Mouse (Mus musculus) heart, embryonic 11.5 days (tissue): ENCODE measurements around the gene Pbld2. TPM values are rescaled to one million over a fixed set of nuclear protein-coding genes. Genes with fewer than 3 reads are reported as not detected.

Experiments used
- ATAC-seq: fragments of 200-750 bp; cut with Nextera tagmentation; replicated peaks from 2 replicates; pipeline ENCODE4 v1.8.0; 2017; ENCODE audit warnings: moderate library complexity; ENCODE audit not compliant: insufficient number of reproducible peaks, low FRiP score, low TSS enrichment
- H3K27ac ChIP-seq: fragments of 300-500 bp; sonication (generic); 2 replicates; pipeline ENCODE4 v1.5.1; 2014; ENCODE audit warnings: mild to moderate bottlenecking, low read depth, low read length
- H3K27me3 ChIP-seq: fragments of 300-500 bp; sonication (generic); 2 replicates; pipeline ENCODE4 v1.6.1; 2014; ENCODE audit warnings: mild to moderate bottlenecking, low read length, mixed read lengths; ENCODE audit not compliant: control insufficient read depth, insufficient read depth
- H3K36me3 ChIP-seq: fragments of 300-500 bp; sonication (generic); 2 replicates; pipeline ENCODE4 v1.6.1; 2014; ENCODE audit warnings: mild to moderate bottlenecking, low read length, moderate library complexity, mixed read lengths; ENCODE audit not compliant: control insufficient read depth, insufficient read depth
- H3K4me1 ChIP-seq: fragments of 300-500 bp; sonication (generic); 2 replicates; pipeline ENCODE4 v1.6.1; 2014; ENCODE audit warnings: low read length; ENCODE audit not compliant: control insufficient read depth, insufficient read depth
- H3K4me2 ChIP-seq: fragments of 300-500 bp; sonication (generic); 2 replicates; pipeline ENCODE4 v1.6.1; 2014; ENCODE audit warnings: mild to moderate bottlenecking, moderate library complexity
- H3K4me3 ChIP-seq: fragments of 300-500 bp; sonication (generic); 2 replicates; pipeline ENCODE4 v1.5.1; 2014; ENCODE audit warnings: low read depth, low read length
- H3K9ac ChIP-seq: fragments of 300-500 bp; sonication (generic); 2 replicates; pipeline ENCODE4 v1.6.1; 2014; ENCODE audit warnings: mild to moderate bottlenecking, low read depth, low read length, moderate library complexity
- H3K9me3 ChIP-seq: fragments of 300-500 bp; sonication (generic); replicated peaks from 2 replicates; pipeline ENCODE4 v1.6.1; 2016; ENCODE audit warnings: low read length; ENCODE audit not compliant: control insufficient read depth
- WGBS: fragments of 180-500 bp; shearing (Covaris S2); extraction: QIAGEN DNeasy Blood & Tissue Kit; methylation state at CpG from one replicate; pipeline ENCODE4 v1.1.7; 2014; ENCODE audit not compliant: insufficient replicate concordance; 5-methylcytosine and 5-hydroxymethylcytosine counted together
- polyA plus RNA-seq: library from polyadenylated mRNA; unstranded; fragments of >200 nt; fragmentation: Nextera tagmentation; extraction: Ambion mirVana; gene quantifications from 2 replicates; pipeline ENCODE4 v1.2.1, GENCODE M21; 2014

Pbld2 gene
- polyA plus RNA-seq, 1 experiment from 2014 or later = 0.67 TPM

DNA sequence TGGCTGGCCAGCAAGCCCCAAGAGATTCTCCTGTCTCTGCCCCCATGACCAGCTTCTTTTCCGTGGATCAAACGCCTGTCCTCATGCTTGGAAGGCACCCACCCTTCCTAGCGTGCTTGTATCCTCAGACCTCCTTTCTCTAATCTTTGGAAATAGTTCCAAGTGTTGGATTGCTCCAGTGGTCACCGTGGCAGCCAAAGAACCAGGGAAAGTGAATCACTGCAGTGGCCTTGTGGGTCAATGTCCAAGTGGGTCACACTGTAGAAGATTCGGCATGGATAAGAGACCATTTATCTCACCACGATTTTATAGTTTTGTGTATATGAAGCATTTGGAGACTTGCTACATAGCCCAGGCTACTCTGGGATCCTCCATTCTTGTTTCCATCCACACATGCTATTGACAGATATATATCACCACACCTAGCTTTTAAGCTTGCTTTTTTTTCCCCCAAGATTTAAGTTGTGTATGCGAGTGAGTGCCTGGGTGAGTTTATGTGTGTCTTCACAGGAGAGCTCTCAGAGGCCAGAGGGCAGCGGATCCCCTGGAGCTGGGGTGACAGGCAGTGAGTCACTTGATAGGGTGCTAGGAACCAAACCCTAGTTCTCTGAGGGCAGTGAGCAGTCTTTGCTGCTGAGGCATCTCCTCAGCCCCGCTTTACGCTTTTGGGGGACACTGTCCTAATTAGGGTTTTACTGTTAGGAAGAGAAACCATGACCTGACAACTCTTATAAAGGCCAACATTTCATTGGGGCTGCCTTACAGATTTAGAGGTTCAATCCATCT is 3.5 kb downstream of the Pbld2 start:
- no peak overlapping the region for H3K4me3 ChIP-seq
- no peak overlapping the region for H3K9ac ChIP-seq
- H3K36me3 ChIP-seq = no peaks in the 10 kb centered on the region
- H3K4me2 ChIP-seq = no peak overlapping the region
- ATAC-seq = no peak
- H3K27me3 ChIP-seq = no peaks in the 10 kb centered on the region
- 89% methylated on average over 10 of the region's 10 CpGs for WGBS
- no peak overlapping the region for H3K27ac ChIP-seq
- no peaks in the 10 kb centered on the region for H3K9me3 ChIP-seq
- no peaks in the 10 kb centered on the region for H3K4me1 ChIP-seq

DNA sequence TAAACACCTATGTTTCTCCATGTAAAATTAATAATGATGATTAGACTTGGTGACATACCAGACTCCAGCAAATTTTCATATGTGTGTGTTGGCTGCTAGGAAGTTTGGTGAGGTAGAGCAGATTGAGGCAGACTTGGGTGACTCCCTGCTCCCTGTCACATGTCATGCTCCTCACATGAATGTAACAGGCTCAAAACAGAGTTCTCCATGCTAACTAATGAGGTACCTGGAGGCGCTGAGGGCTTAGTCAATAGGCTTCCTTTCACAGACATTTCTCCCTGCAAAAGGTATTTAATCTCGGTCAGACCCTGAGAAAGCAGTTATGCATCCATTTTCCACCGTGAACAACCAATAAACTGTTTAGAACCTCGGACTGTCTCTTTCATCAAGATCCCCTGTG is 4.3 kb downstream of the Pbld2 start:
- WGBS = 75% methylated on average over 4 of the region's 4 CpGs
- ATAC-seq = no peak
- H3K27ac ChIP-seq = no peak overlapping the region
- H3K4me1 ChIP-seq = no peaks in the 10 kb centered on the region
- H3K27me3 ChIP-seq = no peaks in the 10 kb centered on the region
- H3K4me3 ChIP-seq = no peak overlapping the region
- no peak overlapping the region for H3K4me2 ChIP-seq
- H3K9ac ChIP-seq = no peak overlapping the region
- no peaks in the 10 kb centered on the region for H3K9me3 ChIP-seq
- no peaks in the 10 kb centered on the region for H3K36me3 ChIP-seq

DNA sequence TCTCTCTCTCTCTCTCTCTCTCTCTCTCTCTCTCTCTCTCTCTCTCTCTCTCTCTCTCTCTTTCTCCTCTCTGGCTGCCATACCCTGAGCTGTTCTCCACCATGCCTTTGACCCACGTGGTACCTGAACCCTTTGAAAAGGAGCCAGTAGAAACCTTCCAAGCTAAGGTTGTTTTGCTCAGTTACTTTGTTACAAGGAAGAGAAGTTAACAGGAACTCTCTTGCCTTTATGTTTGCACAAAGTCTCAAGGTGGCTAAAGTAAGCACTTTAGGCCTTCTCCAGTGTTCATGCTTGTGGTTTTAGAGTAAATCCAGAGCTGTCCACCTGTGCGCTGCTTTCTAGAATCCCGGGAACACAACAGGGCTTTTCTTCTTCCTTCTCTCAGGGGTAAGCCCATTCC is 8.2 kb downstream of the Pbld2 start:
- WGBS = 78% methylated on average over 3 of the region's 3 CpGs
- Histone ChIP-seq H3K9ac (no peak overlapping the region), H3K27me3 (no peaks in the 10 kb centered on the region), H3K4me3 (no peak overlapping the region), H3K27ac (no peak overlapping the region), H3K4me1 (no peaks in the 10 kb centered on the region), H3K4me2 (no peak overlapping the region), H3K36me3 (no peaks in the 10 kb centered on the region), H3K9me3 (no peaks in the 10 kb centered on the region)
- ATAC-seq = no peak

DNA sequence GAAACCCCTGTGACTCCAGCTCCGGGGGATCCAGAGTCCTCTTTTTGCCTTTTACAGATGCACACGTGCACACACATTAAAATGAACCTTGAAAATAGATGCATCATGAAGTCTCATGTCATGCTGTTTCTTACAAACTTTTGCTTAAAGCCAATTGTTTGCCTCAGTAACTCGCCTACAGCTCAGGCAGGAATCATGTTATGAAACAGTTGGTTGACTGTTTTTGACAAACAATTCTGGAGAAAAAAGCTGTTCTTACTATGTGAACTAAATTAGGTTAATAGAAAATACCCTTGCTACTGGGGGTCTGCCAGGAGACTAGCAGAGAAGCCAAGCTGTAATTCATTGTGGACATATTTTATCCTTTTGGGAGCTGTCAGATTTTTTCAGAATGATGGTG is 8.8 kb downstream of the Pbld2 start:
- no peaks in the 10 kb centered on the region for H3K27me3 ChIP-seq
- 57% methylated on average over 3 of the region's 3 CpGs for WGBS

DNA sequence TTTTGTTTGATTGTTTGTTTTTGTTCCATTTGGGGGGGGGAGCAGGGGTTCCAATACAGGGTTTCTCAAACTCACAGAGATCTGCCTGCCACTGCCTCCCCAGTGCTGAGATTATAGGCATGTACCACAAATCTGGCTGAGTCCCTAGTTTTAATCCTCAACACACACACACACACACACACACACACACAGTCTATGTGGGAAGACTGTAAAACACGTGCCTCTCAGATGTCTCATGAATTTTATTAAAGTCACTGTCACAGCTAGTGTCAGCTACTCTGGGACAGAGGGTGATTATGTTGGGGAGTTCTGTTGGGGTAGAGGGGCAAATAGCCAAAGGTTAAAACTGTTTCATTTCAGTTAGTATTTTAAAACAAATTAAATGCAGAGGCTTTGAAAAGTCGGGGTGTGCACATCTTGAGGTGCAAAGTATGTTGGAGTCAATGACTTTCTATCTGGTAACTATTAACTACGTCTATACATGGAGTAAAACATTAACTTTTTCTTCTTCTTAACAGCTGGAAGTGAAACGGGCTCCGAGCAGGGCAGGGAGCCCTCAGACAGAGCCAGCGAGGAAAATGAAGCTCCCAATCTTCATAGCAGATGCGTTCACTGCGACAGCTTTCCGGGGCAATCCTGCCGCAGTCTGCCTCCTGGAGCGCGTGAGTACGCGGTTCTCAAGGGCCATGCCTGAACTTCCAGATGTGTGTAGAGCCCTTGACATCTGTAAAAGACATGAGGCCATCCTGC is 14.6 kb downstream of the Pbld2 start:
- no peak overlapping the region for H3K4me2 ChIP-seq
- H3K27ac ChIP-seq = no peak overlapping the region
- no peak overlapping the region for H3K4me3 ChIP-seq
- H3K27me3 ChIP-seq = no peaks in the 10 kb centered on the region
- no peaks in the 10 kb centered on the region for H3K4me1 ChIP-seq
- H3K9ac ChIP-seq = no peak overlapping the region
- H3K9me3 ChIP-seq = no peaks in the 10 kb centered on the region
- 74% methylated on average over 14 of the region's 14 CpGs for WGBS
- H3K36me3 ChIP-seq = no peaks in the 10 kb centered on the region
- no peak for ATAC-seq

More for the DNA sequence above, 8.8 kb downstream of the Pbld2 start:
- Histone ChIP-seq H3K4me1 (no peaks in the 10 kb centered on the region), H3K36me3 (no peaks in the 10 kb centered on the region), H3K9ac (no peak overlapping the region), H3K4me3 (no peak overlapping the region), H3K9me3 (no peaks in the 10 kb centered on the region), H3K4me2 (no peak overlapping the region), H3K27ac (no peak overlapping the region)
- ATAC-seq = no peak

DNA sequence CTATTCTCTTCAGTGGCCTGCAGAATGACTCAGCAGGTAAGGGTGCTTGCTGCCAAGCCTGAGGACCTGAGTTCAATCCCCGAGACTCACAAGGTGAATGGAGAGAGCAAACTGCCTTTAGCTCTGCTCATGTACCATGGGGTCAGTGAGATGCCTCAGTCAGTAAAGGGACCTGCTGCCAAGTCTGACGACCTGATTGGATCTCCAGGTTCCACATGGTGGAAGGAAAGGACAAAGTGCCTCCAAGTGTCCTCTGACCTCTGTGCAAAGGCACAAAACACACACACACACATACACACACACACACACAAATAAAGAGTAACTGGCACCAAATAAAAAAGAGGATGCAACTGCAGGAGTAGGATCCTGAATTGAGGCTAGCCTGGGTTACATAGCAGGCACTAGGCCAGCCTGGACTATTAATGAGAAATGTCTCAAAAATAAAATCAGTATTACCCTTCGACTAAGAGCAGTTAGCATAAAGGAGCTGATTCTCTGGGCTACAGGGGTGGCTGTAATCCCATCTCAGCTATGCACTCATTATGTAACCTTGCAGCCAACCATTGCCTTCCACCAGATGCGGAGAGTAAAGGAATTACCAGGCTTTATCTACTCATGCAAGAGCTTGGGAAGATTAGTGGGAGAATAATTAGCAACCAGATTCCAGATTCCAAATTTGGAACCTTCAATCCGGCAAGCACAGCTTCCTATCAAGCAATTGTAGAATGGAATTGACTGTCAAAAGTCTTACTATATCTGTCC is 15.9 kb downstream of the Pbld2 start:
- Histone ChIP-seq H3K4me3 (no peak overlapping the region), H3K27me3 (no peaks in the 10 kb centered on the region), H3K4me2 (no peak overlapping the region), H3K9ac (no peak overlapping the region), H3K27ac (no peak overlapping the region), H3K9me3 (no peaks in the 10 kb centered on the region), H3K36me3 (no peaks in the 10 kb centered on the region), H3K4me1 (no peaks in the 10 kb centered on the region)
- no peak for ATAC-seq
- WGBS = 56% methylated on average over 5 of the region's 5 CpGs

DNA sequence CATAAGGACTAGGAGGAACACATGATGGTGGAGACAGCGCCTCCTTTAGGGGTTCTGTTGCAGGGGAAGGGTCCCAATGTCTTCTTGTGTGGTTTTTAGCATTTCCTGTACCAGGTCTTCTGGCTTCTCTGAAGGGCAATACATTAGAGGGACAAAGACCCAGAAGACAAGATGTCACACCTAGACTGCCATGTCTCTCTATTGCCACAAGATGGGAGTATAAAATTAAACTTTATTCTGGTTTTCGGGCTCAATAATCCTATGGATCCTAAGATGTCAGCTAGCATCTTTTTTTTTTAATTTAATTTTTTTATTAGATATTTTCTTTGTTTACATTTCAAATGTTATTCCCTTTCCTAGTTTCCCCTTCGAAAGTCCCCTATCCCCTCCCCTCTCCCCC is 19.0 kb downstream of the Pbld2 start:
- no peaks in the 10 kb centered on the region for H3K9me3 ChIP-seq
- no peak overlapping the region for H3K4me2 ChIP-seq
- H3K4me1 ChIP-seq = no peaks in the 10 kb centered on the region
- no peak overlapping the region for H3K4me3 ChIP-seq
- no peaks in the 10 kb centered on the region for H3K27me3 ChIP-seq
- no peak for ATAC-seq
- 66% methylated on average over 3 of the region's 3 CpGs for WGBS
- no peak overlapping the region for H3K27ac ChIP-seq
- H3K36me3 ChIP-seq = no peaks in the 10 kb centered on the region
- no peak overlapping the region for H3K9ac ChIP-seq

DNA sequence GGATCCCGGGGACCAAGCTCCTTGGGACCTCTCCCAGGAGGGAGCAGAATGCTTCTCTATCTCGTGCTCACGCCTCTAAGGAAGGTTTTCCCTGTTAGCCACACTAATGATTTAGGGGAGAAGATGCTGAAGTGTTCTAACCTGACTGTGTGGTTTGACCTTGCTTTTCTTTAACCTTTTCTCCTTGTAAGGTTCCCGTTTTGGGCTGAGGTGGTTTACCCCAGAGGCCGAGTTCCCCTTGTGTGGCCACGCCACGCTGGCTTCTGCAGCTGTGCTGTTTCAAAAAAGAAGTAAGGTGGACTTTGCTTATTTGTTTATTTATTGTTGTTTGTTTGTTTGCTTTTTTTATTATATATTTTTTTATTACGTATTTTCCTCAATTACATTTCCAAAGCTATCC is 23.6 kb downstream of the Pbld2 start:
- H3K36me3 ChIP-seq = no peaks in the 10 kb centered on the region
- H3K27me3 ChIP-seq = no peaks in the 10 kb centered on the region
- H3K4me1 ChIP-seq = no peaks in the 10 kb centered on the region
- no peak overlapping the region for H3K4me3 ChIP-seq
- no peak overlapping the region for H3K4me2 ChIP-seq
- 82% methylated on average over 8 of the region's 8 CpGs for WGBS
- H3K9me3 ChIP-seq = no peaks in the 10 kb centered on the region
- no peak overlapping the region for H3K9ac ChIP-seq
- no peak for ATAC-seq
- H3K27ac ChIP-seq = no peak overlapping the region
